Mouse (Mus musculus): ENCODE results near the gene D2hgdh. TPM values are rescaled to one million over a fixed set of nuclear protein-coding genes. Genes with fewer than 3 reads are reported as not detected.

D2hgdh gene
- total RNA-seq, 1 experiment = 11.0 TPM

GRCm38 (mm10) chr1:93811495-93812039 lies 13.1 kb upstream of the D2hgdh start:
- H3K36me3 ChIP-seq (ENCODE audit: control insufficient read depth, insufficient read depth, low read length, poor library complexity, severe bottlenecking) = peaks cover 65% of the 10 kb centered on the region
- in situ Hi-C loops (cut with MboI; ENCODE audit: low sequenced_read_pairs in 2 of 2, unreplicated experiment in 2 of 2) = no loop called here
- H3K4me1 ChIP-seq (ENCODE audit: control insufficient read depth in 2 of 2, insufficient read depth in 2 of 2, low read length in 2 of 2, poor library complexity in 1 of 2) = no peaks in the 10 kb centered on the region
- TF ChIP-seq HCFC1 (IDR thresholded peaks at IDR 0.05; ENCODE audit: borderline replicate concordance, insufficient read depth, low read length) = no peak
- no peak for TF ChIP-seq CHD2 (IDR thresholded peaks at IDR 0.05; ENCODE audit: low read depth, low read length)
- TF ChIP-seq MAFK (IDR thresholded peaks at IDR 0.05; ENCODE audit: insufficient read depth, low read depth, low read length) = no peak
- no peak for TF ChIP-seq ZNF384 (IDR thresholded peaks at IDR 0.05; ENCODE audit: low read depth, low read length)
- TF ChIP-seq ZC3H11A (IDR thresholded peaks at IDR 0.05; ENCODE audit: borderline replicate concordance, low read depth, low read length) = no peak
- no peak overlapping the region for H3K9ac ChIP-seq (ENCODE audit: insufficient read depth, low read depth, low read length, poor library complexity, severe bottlenecking)
- no peak overlapping the region for H3K4me3 ChIP-seq (ENCODE audit: insufficient read depth in 1 of 2, low read depth in 1 of 2, low read length in 2 of 2, poor library complexity in 1 of 2, severe bottlenecking in 1 of 2)
- no peak for DNase-seq (ENCODE audit: low read depth, low spot score)
- no peaks in the 10 kb centered on the region for H3K9me3 ChIP-seq (ENCODE audit: control insufficient read depth, insufficient read depth, low read depth, low read length)
- H3K27ac ChIP-seq (ENCODE audit: insufficient read depth, low read depth, low read length, poor library complexity, severe bottlenecking) = no peak overlapping the region

- Histone ChIP-seq H3K9ac (ENCODE audit: insufficient read depth, low read depth, low read length, poor library complexity, severe bottlenecking) (no peak overlapping the region), H3K36me3 (ENCODE audit: control insufficient read depth, insufficient read depth, low read length, poor library complexity, severe bottlenecking) (peaks cover 68% of the 10 kb centered on the region), H3K9me3 (ENCODE audit: control insufficient read depth, insufficient read depth, low read depth, low read length) (no peaks in the 10 kb centered on the region), H3K4me1 (ENCODE audit: control insufficient read depth in 2 of 2, insufficient read depth in 2 of 2, low read length in 2 of 2, poor library complexity in 1 of 2) (no peaks in the 10 kb centered on the region), H3K4me3 (ENCODE audit: insufficient read depth in 1 of 2, low read depth in 1 of 2, low read length in 2 of 2, poor library complexity in 1 of 2, severe bottlenecking in 1 of 2) (no peak overlapping the region), H3K27ac (ENCODE audit: insufficient read depth, low read depth, low read length, poor library complexity, severe bottlenecking) (no peak overlapping the region)
- TF ChIP-seq HCFC1 (IDR thresholded peaks at IDR 0.05; ENCODE audit: borderline replicate concordance, insufficient read depth, low read length) (no peak), MAFK (IDR thresholded peaks at IDR 0.05; ENCODE audit: insufficient read depth, low read depth, low read length) (no peak), CHD2 (IDR thresholded peaks at IDR 0.05; ENCODE audit: low read depth, low read length) (no peak), ZC3H11A (IDR thresholded peaks at IDR 0.05; ENCODE audit: borderline replicate concordance, low read depth, low read length) (no peak), ZNF384 (IDR thresholded peaks at IDR 0.05; ENCODE audit: low read depth, low read length) (no peak)
- in situ Hi-C loops (cut with MboI; ENCODE audit: low sequenced_read_pairs in 2 of 2, unreplicated experiment in 2 of 2) = no loop called here
- DNase-seq (ENCODE audit: low read depth, low spot score) = no peak
Observed at GRCm38 (mm10) chr1:93817823-93818532, 6.7 kb upstream of the D2hgdh start.

- in situ Hi-C loops (cut with MboI; ENCODE audit: low sequenced_read_pairs in 2 of 2, unreplicated experiment in 2 of 2) = no loop called here
- no peak for DNase-seq (ENCODE audit: low read depth, low spot score)
- H3K4me1 ChIP-seq (ENCODE audit: control insufficient read depth in 2 of 2, insufficient read depth in 2 of 2, low read length in 2 of 2, poor library complexity in 1 of 2) = no peaks in the 10 kb centered on the region
- H3K9ac ChIP-seq (ENCODE audit: insufficient read depth, low read depth, low read length, poor library complexity, severe bottlenecking) = no peak overlapping the region
- peak overlapping the region; percentile 3; the same call in 1 of the 2 replicates for H3K27ac ChIP-seq (ENCODE audit: insufficient read depth, low read depth, low read length, poor library complexity, severe bottlenecking)
- H3K36me3 ChIP-seq (ENCODE audit: control insufficient read depth, insufficient read depth, low read length, poor library complexity, severe bottlenecking) = peaks cover 62% of the 10 kb centered on the region
- no peak for TF ChIP-seq ZC3H11A (IDR thresholded peaks at IDR 0.05; ENCODE audit: borderline replicate concordance, low read depth, low read length)
- no peak for TF ChIP-seq HCFC1 (IDR thresholded peaks at IDR 0.05; ENCODE audit: borderline replicate concordance, insufficient read depth, low read length)
- no peak for TF ChIP-seq CHD2 (IDR thresholded peaks at IDR 0.05; ENCODE audit: low read depth, low read length)
- no peak for TF ChIP-seq ZNF384 (IDR thresholded peaks at IDR 0.05; ENCODE audit: low read depth, low read length)
- no peak for TF ChIP-seq MAFK (IDR thresholded peaks at IDR 0.05; ENCODE audit: insufficient read depth, low read depth, low read length)
- no peak overlapping the region for H3K4me3 ChIP-seq (ENCODE audit: insufficient read depth in 1 of 2, low read depth in 1 of 2, low read length in 2 of 2, poor library complexity in 1 of 2, severe bottlenecking in 1 of 2)
- no peaks in the 10 kb centered on the region for H3K9me3 ChIP-seq (ENCODE audit: control insufficient read depth, insufficient read depth, low read depth, low read length)
Observed at GRCm38 (mm10) chr1:93818722-93819121, 6.0 kb upstream of the D2hgdh start.

GRCm38 (mm10) chr1:93823796-93824495 lies 763 bp upstream of the D2hgdh start:
- H3K9me3 ChIP-seq (ENCODE audit: control insufficient read depth, insufficient read depth, low read depth, low read length) = no peaks in the 10 kb centered on the region
- no peak overlapping the region for H3K9ac ChIP-seq (ENCODE audit: insufficient read depth, low read depth, low read length, poor library complexity, severe bottlenecking)
- peaks cover 15% of the 10 kb centered on the region for H3K36me3 ChIP-seq (ENCODE audit: control insufficient read depth, insufficient read depth, low read length, poor library complexity, severe bottlenecking)
- peaks cover 0 to 6% of the 10 kb centered on the region in 2 experiments; a peak in 2 of 4 replicates for H3K4me1 ChIP-seq (ENCODE audit: control insufficient read depth in 2 of 2, insufficient read depth in 2 of 2, low read length in 2 of 2, poor library complexity in 1 of 2)
- no peak overlapping the region for H3K27ac ChIP-seq (ENCODE audit: insufficient read depth, low read depth, low read length, poor library complexity, severe bottlenecking)
- TF ChIP-seq ZNF384 (IDR thresholded peaks at IDR 0.05; ENCODE audit: low read depth, low read length) = no peak
- TF ChIP-seq HCFC1 (IDR thresholded peaks at IDR 0.05; ENCODE audit: borderline replicate concordance, insufficient read depth, low read length) = no peak
- no peak for TF ChIP-seq MAFK (IDR thresholded peaks at IDR 0.05; ENCODE audit: insufficient read depth, low read depth, low read length)
- TF ChIP-seq CHD2 (IDR thresholded peaks at IDR 0.05; ENCODE audit: low read depth, low read length) = no peak
- TF ChIP-seq ZC3H11A (IDR thresholded peaks at IDR 0.05; ENCODE audit: borderline replicate concordance, low read depth, low read length) = no peak
- in situ Hi-C loops (cut with MboI; ENCODE audit: low sequenced_read_pairs in 2 of 2, unreplicated experiment in 2 of 2) = no loop called here
- DNase-seq (ENCODE audit: low read depth, low spot score) = no peak
- no peak overlapping the region for H3K4me3 ChIP-seq (ENCODE audit: insufficient read depth in 1 of 2, low read depth in 1 of 2, low read length in 2 of 2, poor library complexity in 1 of 2, severe bottlenecking in 1 of 2)
